Mouse (Mus musculus): ENCODE data around the gene Cntnap2. TPM values are rescaled to one million over a fixed set of nuclear protein-coding genes. Genes with fewer than 3 reads are reported as not detected.

Cntnap2 gene
- total and polyA plus RNA-seq, 2 experiments: not detected

DNA sequence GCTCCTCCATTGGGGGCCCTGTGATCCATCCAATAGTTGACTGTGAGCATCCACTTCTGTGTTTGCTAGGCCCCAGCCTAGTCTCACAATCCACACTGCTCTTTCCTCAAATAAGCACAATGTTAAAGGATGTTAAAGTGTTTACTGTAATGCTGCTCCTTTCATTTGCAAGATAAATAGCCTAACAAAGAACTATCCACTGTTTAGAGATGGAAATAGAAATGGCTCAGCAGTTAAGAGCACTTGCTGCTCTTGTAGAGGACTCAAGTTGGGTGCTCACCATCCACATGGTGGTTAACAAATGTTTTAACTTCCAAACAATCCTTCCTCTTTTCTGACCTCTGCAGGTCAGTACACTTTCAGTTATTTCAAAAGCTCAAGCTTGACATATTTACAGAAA, 1022.3 kb downstream of the Cntnap2 start:
- Histone ChIP-seq H3K27me3 (ENCODE audit: control insufficient read depth, insufficient read depth, low read length) (no peaks in the 10 kb centered on the region), H3K4me1 (ENCODE audit: control insufficient read depth, insufficient read depth, low read length) (no peaks in the 10 kb centered on the region), H3K27ac (replicated peaks; ENCODE audit: insufficient read depth, low read depth, low read length) (no peak overlapping the region), H3K4me3 (ENCODE audit: insufficient read depth, low read depth, low read length) (no peak overlapping the region), H3K36me3 (ENCODE audit: control insufficient read depth, insufficient read depth, low read length) (no peaks in the 10 kb centered on the region), H3K9ac (ENCODE audit: low read depth, low read length) (no peak overlapping the region), H3K79me2 (ENCODE audit: control insufficient read depth, insufficient read depth, low read length) (no peaks in the 10 kb centered on the region)
- DNase-seq (ENCODE audit: extremely low read depth, low read depth, low spot score): no peak
- TF ChIP-seq POLR2A (IDR thresholded peaks at IDR 0.05; ENCODE audit: extremely low read depth, insufficient read depth, low read length) (no peak), CTCF (IDR thresholded peaks at IDR 0.05; ENCODE audit: low read depth, low read length) (no peak)

DNA sequence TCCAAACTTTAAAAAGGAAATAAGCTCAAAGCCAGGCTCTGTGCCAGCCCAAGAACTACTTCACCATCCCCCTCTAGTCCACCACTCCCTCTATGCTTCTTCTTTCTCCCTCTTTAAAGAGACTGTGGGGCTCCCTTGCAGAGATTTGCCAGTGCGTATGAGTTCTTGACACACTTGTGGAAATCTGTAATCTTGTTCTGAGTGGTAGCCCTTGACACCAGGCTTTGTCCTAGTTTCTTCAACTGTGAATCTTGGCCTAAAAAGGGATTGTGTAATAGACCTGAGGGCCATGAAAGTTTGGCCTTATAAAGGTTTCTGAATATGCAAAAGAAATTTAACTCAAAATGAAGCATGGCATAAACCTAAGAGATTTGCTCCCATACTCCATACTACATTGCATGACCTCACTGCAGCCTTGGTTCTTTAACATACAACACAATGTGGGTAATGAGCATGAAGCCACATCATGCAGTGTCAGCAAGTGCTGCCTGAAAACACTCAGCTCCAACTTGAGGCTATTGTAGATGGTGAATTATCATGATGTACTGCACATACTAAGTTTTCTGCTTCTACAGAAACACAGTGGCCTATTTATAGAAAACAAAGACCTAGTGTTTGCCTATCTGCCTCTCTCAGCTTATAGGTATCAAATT, 1084.2 kb downstream of the Cntnap2 start:
- Histone ChIP-seq H3K36me3 (ENCODE audit: control insufficient read depth, insufficient read depth, low read length) (no peaks in the 10 kb centered on the region), H3K79me2 (ENCODE audit: control insufficient read depth, insufficient read depth, low read length) (no peaks in the 10 kb centered on the region), H3K9ac (ENCODE audit: low read depth, low read length) (no peak overlapping the region), H3K27me3 (ENCODE audit: control insufficient read depth, insufficient read depth, low read length) (no peaks in the 10 kb centered on the region), H3K4me1 (ENCODE audit: control insufficient read depth, insufficient read depth, low read length) (no peaks in the 10 kb centered on the region), H3K27ac (replicated peaks; ENCODE audit: insufficient read depth, low read depth, low read length) (no peak overlapping the region), H3K4me3 (ENCODE audit: insufficient read depth, low read depth, low read length) (no peak overlapping the region)
- no peak for DNase-seq (ENCODE audit: extremely low read depth, low read depth, low spot score)
- TF ChIP-seq POLR2A (IDR thresholded peaks at IDR 0.05; ENCODE audit: extremely low read depth, insufficient read depth, low read length): no peak
- TF ChIP-seq CTCF (IDR thresholded peaks at IDR 0.05; ENCODE audit: low read depth, low read length): no peak
- WGBS: 84% methylated on average over 1 of the region's 1 CpGs

- no peak for DNase-seq (ENCODE audit: extremely low read depth, low read depth, low spot score)
- Histone ChIP-seq H3K27me3 (ENCODE audit: control insufficient read depth, insufficient read depth, low read length) (no peaks in the 10 kb centered on the region), H3K4me3 (ENCODE audit: insufficient read depth, low read depth, low read length) (no peak overlapping the region), H3K79me2 (ENCODE audit: control insufficient read depth, insufficient read depth, low read length) (no peaks in the 10 kb centered on the region), H3K9ac (ENCODE audit: low read depth, low read length) (no peak overlapping the region), H3K27ac (replicated peaks; ENCODE audit: insufficient read depth, low read depth, low read length) (no peak overlapping the region), H3K36me3 (ENCODE audit: control insufficient read depth, insufficient read depth, low read length) (no peaks in the 10 kb centered on the region), H3K4me1 (ENCODE audit: control insufficient read depth, insufficient read depth, low read length) (no peaks in the 10 kb centered on the region)
- 55% methylated on average over 1 of the region's 1 CpGs for WGBS
- no peak for TF ChIP-seq POLR2A (IDR thresholded peaks at IDR 0.05; ENCODE audit: extremely low read depth, insufficient read depth, low read length)
- no peak for TF ChIP-seq CTCF (IDR thresholded peaks at IDR 0.05; ENCODE audit: low read depth, low read length)
Measured at GRCm38 (mm10) chr6:46166837-46167236, 1107.7 kb downstream of the Cntnap2 start.

GRCm38 (mm10) chr6:46197298-46197697, 1138.1 kb downstream of the Cntnap2 start:
- no peak overlapping the region for H3K27ac ChIP-seq (replicated peaks; ENCODE audit: insufficient read depth, low read depth, low read length)
- 82% methylated on average over 2 of the region's 2 CpGs for WGBS
- no peak for DNase-seq (ENCODE audit: extremely low read depth, low read depth, low spot score)
- H3K36me3 ChIP-seq (ENCODE audit: control insufficient read depth, insufficient read depth, low read length): no peaks in the 10 kb centered on the region
- no peaks in the 10 kb centered on the region for H3K79me2 ChIP-seq (ENCODE audit: control insufficient read depth, insufficient read depth, low read length)
- TF ChIP-seq CTCF (IDR thresholded peaks at IDR 0.05; ENCODE audit: low read depth, low read length): no peak
- no peak for TF ChIP-seq POLR2A (IDR thresholded peaks at IDR 0.05; ENCODE audit: extremely low read depth, insufficient read depth, low read length)
- no peak overlapping the region for H3K9ac ChIP-seq (ENCODE audit: low read depth, low read length)
- no peak overlapping the region for H3K4me3 ChIP-seq (ENCODE audit: insufficient read depth, low read depth, low read length)
- H3K27me3 ChIP-seq (ENCODE audit: control insufficient read depth, insufficient read depth, low read length): no peaks in the 10 kb centered on the region
- H3K4me1 ChIP-seq (ENCODE audit: control insufficient read depth, insufficient read depth, low read length): no peaks in the 10 kb centered on the region

GRCm38 (mm10) chr6:46201828-46202227, 1142.7 kb downstream of the Cntnap2 start:
- no peak for DNase-seq (ENCODE audit: extremely low read depth, low read depth, low spot score)
- 84% methylated on average over 4 of the region's 4 CpGs for WGBS
- no peak overlapping the region for H3K9ac ChIP-seq (ENCODE audit: low read depth, low read length)
- no peak overlapping the region for H3K4me3 ChIP-seq (ENCODE audit: insufficient read depth, low read depth, low read length)
- no peaks in the 10 kb centered on the region for H3K4me1 ChIP-seq (ENCODE audit: control insufficient read depth, insufficient read depth, low read length)
- H3K36me3 ChIP-seq (ENCODE audit: control insufficient read depth, insufficient read depth, low read length): no peaks in the 10 kb centered on the region
- H3K79me2 ChIP-seq (ENCODE audit: control insufficient read depth, insufficient read depth, low read length): no peaks in the 10 kb centered on the region
- H3K27ac ChIP-seq (replicated peaks; ENCODE audit: insufficient read depth, low read depth, low read length): no peak overlapping the region
- TF ChIP-seq CTCF (IDR thresholded peaks at IDR 0.05; ENCODE audit: low read depth, low read length): no peak
- no peak for TF ChIP-seq POLR2A (IDR thresholded peaks at IDR 0.05; ENCODE audit: extremely low read depth, insufficient read depth, low read length)
- H3K27me3 ChIP-seq (ENCODE audit: control insufficient read depth, insufficient read depth, low read length): no peaks in the 10 kb centered on the region

- Histone ChIP-seq H3K36me3 (ENCODE audit: control insufficient read depth, insufficient read depth, low read length) (no peaks in the 10 kb centered on the region), H3K27ac (replicated peaks; ENCODE audit: insufficient read depth, low read depth, low read length) (no peak overlapping the region), H3K4me3 (ENCODE audit: insufficient read depth, low read depth, low read length) (no peak overlapping the region), H3K9ac (ENCODE audit: low read depth, low read length) (no peak overlapping the region), H3K4me1 (ENCODE audit: control insufficient read depth, insufficient read depth, low read length) (no peaks in the 10 kb centered on the region), H3K79me2 (ENCODE audit: control insufficient read depth, insufficient read depth, low read length) (no peaks in the 10 kb centered on the region), H3K27me3 (ENCODE audit: control insufficient read depth, insufficient read depth, low read length) (no peaks in the 10 kb centered on the region)
- TF ChIP-seq CTCF (IDR thresholded peaks at IDR 0.05; ENCODE audit: low read depth, low read length): no peak
- TF ChIP-seq POLR2A (IDR thresholded peaks at IDR 0.05; ENCODE audit: extremely low read depth, insufficient read depth, low read length): no peak
- 76% methylated on average over 2 of the region's 2 CpGs for WGBS
- no peak for DNase-seq (ENCODE audit: extremely low read depth, low read depth, low spot score)
Measured at GRCm38 (mm10) chr6:46205531-46205930, 1146.4 kb downstream of the Cntnap2 start.

Measured in liver, adult 2 months (tissue).